Mouse (Mus musculus) neutrophil, adult 83 days (primary cell): ENCODE results near the gene Surf1. TPM values are rescaled to one million over a fixed set of nuclear protein-coding genes. Genes with fewer than 3 reads are reported as not detected.

Experiments used
- total RNA-seq, 2 experiments: library from RNA; stranded (reverse); gene quantifications; one replicate each; pipeline ENCODE4 v1.2.4; 2023

The Surf1 gene
- 10 to 100 TPM; 37.0 to 42.5 TPM for total RNA-seq

GRCm38 (mm10) chr2:26915927-26916728, at the start of gene Surf1, which contains the start of gene Surf2:
Gene Surf1, minus strand, starts transcription at chr2:26916530.
Gene Surf2, plus strand, starts transcription at chr2:26916367.

GRCm38 (mm10) chr2:26963923-26964723, 47.8 kb upstream of the Surf1 start, which contains the start of gene Rexo4:
Gene Rexo4, minus strand, starts transcription at chr2:26964386.

GRCm38 (mm10) chr2:26933304-26934055, 17.1 kb upstream of the Surf1 start, which contains the start of the genes Surf4 and Stkld1:
Gene Surf4, minus strand, starts transcription at chr2:26933928.
Gene Stkld1, plus strand, starts transcription at chr2:26934047.

GRCm38 (mm10) chr2:26910124-26910993, 6.0 kb downstream of the Surf1 start, which contains the start of the genes Med22 and Rpl7a:
Gene Med22, minus strand, starts transcription at chr2:26910677.
Gene Rpl7a, plus strand, starts transcription at chr2:26910764.

GRCm38 (mm10) chr2:26902467-26903220, 13.7 kb downstream of the Surf1 start, which contains the start of gene Surf6:
Gene Surf6, minus strand, starts transcription at chr2:26902879.

GRCm38 (mm10) chr2:26864879-26865278, 51.5 kb downstream of the Surf1 start, which contains the start of gene Abo:
Gene Abo, minus strand, starts transcription at chr2:26864979.

Other genes with a start within 250 kb of the Surf1 start
- not detected for gene Lcn4, start 245.2 kb downstream of the Surf1 start, total RNA-seq
- not detected for gene Abo, start 51.6 kb downstream of the Surf1 start, total RNA-seq
- 10 to 100 TPM; 18.2 to 19.2 TPM for gene Surf6, start 13.7 kb downstream of the Surf1 start, total RNA-seq
- 10 to 100 TPM; 26.6 to 28.0 TPM for gene Med22, start 5.9 kb downstream of the Surf1 start, total RNA-seq
- 100 to 1,000 TPM; 401 to 433 TPM for gene Rpl7a, start 5.8 kb downstream of the Surf1 start, total RNA-seq
- gene Surf2, start 163 bp downstream of the Surf1 start, total RNA-seq, result 10 to 100 TPM; 13.1 to 15.8 TPM
- 100 to 1,000 TPM in 1 of 2 experiments, 10 to 100 TPM in 1; 96.2 to 102 TPM for gene Surf4, start 17.4 kb upstream of the Surf1 start, total RNA-seq
- under 1 TPM; 0.18 to 0.26 TPM for gene Stkld1, start 17.5 kb upstream of the Surf1 start, total RNA-seq
- gene Rexo4, start 47.9 kb upstream of the Surf1 start, total RNA-seq, result 10 to 100 TPM; 22.6 to 23.2 TPM
- gene Adamts13, start 56.9 kb upstream of the Surf1 start, total RNA-seq, result 1 to 10 TPM in 1 of 2 experiments, not detected in 1; 1.2 TPM
- gene Cacfd1, start 93.4 kb upstream of the Surf1 start, total RNA-seq, result 10 to 100 TPM; 10.7 to 12.2 TPM
- gene Slc2a6, start 111.5 kb upstream of the Surf1 start, total RNA-seq, result 10 to 100 TPM; 79.5 to 88.4 TPM
- gene Mymk, start 155.6 kb upstream of the Surf1 start, total RNA-seq, result not detected
- 1 to 10 TPM in 1 of 2 experiments, not detected in 1; 1.3 TPM for gene Adamtsl2, start 162.8 kb upstream of the Surf1 start, total RNA-seq
- not detected for gene Fam163b, start 226.0 kb upstream of the Surf1 start, total RNA-seq
- not detected for gene Dbh, start 248.7 kb upstream of the Surf1 start, total RNA-seq